16 mouse cellular contexts compared by ENCODE assay signal in the genomic region with DNA sequence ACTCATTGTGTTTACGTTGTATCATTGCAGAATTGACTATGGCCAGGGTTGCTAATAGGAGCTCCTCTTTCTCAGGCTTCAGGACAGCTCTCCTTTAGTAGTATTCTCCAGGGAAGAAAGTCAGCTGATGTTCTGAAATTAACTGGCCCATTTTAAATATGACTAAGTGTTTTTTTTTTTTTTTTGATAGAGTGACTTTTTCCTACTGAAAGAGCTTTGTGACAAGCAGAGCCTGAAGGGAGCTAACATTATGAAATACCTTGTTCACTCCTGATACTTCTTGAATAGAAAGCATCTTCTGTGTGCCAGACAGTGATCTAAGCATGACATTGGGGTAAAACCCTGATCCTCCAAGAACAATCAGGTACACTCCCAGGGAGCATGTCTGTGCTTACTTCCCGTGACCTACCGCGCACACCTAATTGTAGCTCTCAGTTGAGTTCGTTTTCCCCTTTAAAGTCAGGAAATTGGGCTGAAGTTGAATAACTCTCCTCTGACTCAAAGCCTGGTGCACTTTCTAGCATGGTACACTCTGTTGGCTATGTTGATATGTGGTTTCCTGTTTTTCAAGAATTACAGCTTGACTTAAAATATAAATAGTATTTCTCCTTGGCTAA. TPM values are rescaled to one million over a fixed set of nuclear protein-coding genes. Genes with fewer than 3 reads are reported as not detected.
DNase-seq lines count a peak whose midpoint lies in the region; TF ChIP-seq lines count a peak whose summit lies in the region.
"Had no signal": no experiment of that assay in that cellular context is flagged by ENCODE, and none has a peak within 500 bp of the region (broad histone marks: within the 10 kb centered on the region; RNA-seq: fewer than 3 reads in every experiment).

No protein-coding gene starts in this region.

- TF ChIP-seq CTCF in spleen, adult 2 months (IDR thresholded peaks at IDR 0.05; ENCODE audit: extremely low read depth, insufficient read depth, insufficient read length, insufficient replicate concordance), result no peak
- no peak for TF ChIP-seq CTCF in embryonic fibroblast, embryonic 13.5 days (IDR thresholded peaks at IDR 0.05; ENCODE audit: borderline replicate concordance, insufficient read depth, low read length)

- H3K4me3 ChIP-seq in spleen, adult 2 months (ENCODE audit: extremely low read depth, insufficient read depth, insufficient read length), result no peak overlapping the region
- no peak overlapping the region for H3K4me3 ChIP-seq in embryonic fibroblast, embryonic 13.5 days (ENCODE audit: insufficient read depth, low read length)
- H3K4me3 ChIP-seq: heart, embryonic 13.5 days; limb, embryonic 12.5 days; liver, embryonic 15.5 days; neural tube, embryonic 13.5 days had no signal

- peaks cover 18% of the 10 kb centered on the region for H3K4me1 ChIP-seq in spleen, adult 2 months (ENCODE audit: control insufficient read depth, insufficient read depth, insufficient read length)
- peaks cover 12% of the 10 kb centered on the region for H3K4me1 ChIP-seq in embryonic fibroblast, embryonic 13.5 days (ENCODE audit: control insufficient read depth, insufficient read depth, low read length)

- no peak for TF ChIP-seq POLR2A in spleen, adult 2 months (IDR thresholded peaks at IDR 0.05; ENCODE audit: low read depth, low read length)
- no peak for TF ChIP-seq POLR2A in embryonic fibroblast, embryonic 13.5 days (IDR thresholded peaks at IDR 0.05; ENCODE audit: low read depth, low read length)

- 0 out of 2 replicates have a peak overlapping the region, but pooled peaks have one; percentile 19 for H3K27ac ChIP-seq in spleen, adult 2 months (ENCODE audit: insufficient read depth, low read length)
- 0 out of 2 replicates have a peak overlapping the region, but pooled peaks have one; percentile 35 for H3K27ac ChIP-seq in embryonic fibroblast, embryonic 13.5 days (ENCODE audit: insufficient read depth, low read length)
- H3K27ac ChIP-seq: heart, embryonic 13.5 days; limb, embryonic 12.5 days; liver, embryonic 15.5 days; neural tube, embryonic 13.5 days had no signal

- H3K27me3 ChIP-seq in spleen, adult 2 months (ENCODE audit: control insufficient read depth, insufficient read depth, low read length), result no peaks in the 10 kb centered on the region

- 23% methylated on average over 5 of the region's 5 CpGs for WGBS in spleen, adult 2 months

- H3K36me3 ChIP-seq in spleen, adult 2 months (ENCODE audit: control insufficient read depth, insufficient read depth, low read length), result no peaks in the 10 kb centered on the region
- H3K36me3 ChIP-seq: heart, embryonic 13.5 days; limb, embryonic 12.5 days; liver, embryonic 15.5 days; neural tube, embryonic 13.5 days had no signal

- no peak for DNase-seq in spleen, adult 2 months (ENCODE audit: low read depth in 1 of 2, low spot score in 2 of 2)
- no peak for DNase-seq in spleen, adult 18-20 months
- DNase-seq in Muller cell, postnatal 12 days (ENCODE audit: inconsistent ontology term), result peak; percentile 36
- no peak for DNase-seq in cerebellum, adult 18-20 months
- no peak for DNase-seq in layer of hippocampus, postnatal 14 days (ENCODE audit: low spot score in 2 of 2)
- no peak for DNase-seq in frontal cortex, postnatal 36 days (ENCODE audit: low spot score in 2 of 2)
- DNase-seq: cerebellum, adult 9-10 months; kidney, postnatal 14 days had no signal

RNA-seq across cellular contexts. Expression of a gene that starts 5.8 kb away (rescaled TPM):
- 15.2 and 16.2 TPM in 2 replicates for polyA plus RNA-seq in spleen, adult 2 months (2012; rRNA removed)
- 50.1 and 56.7 TPM in 2 replicates for polyA plus RNA-seq in embryonic fibroblast, embryonic 13.5 days (2011; ENCODE audit: insufficient read length, low read depth, missing spikeins)
- 10 to 100 TPM; 13.1 to 14.0 TPM for total RNA-seq in layer of hippocampus, postnatal 14 days (2021)

RNA-seq across cellular contexts. Expression of a gene that starts 42.2 kb away (rescaled TPM):
- not detected in 2 replicates for polyA plus RNA-seq in spleen, adult 2 months (2012; rRNA removed)
- polyA plus RNA-seq in embryonic fibroblast, embryonic 13.5 days (2011; ENCODE audit: insufficient read length, low read depth, missing spikeins), result not detected in 2 replicates
- total RNA-seq in layer of hippocampus, postnatal 14 days (2021), result not detected
- total RNA-seq: hematopoietic stem cell, adult 5-6 weeks; layer of hippocampus, postnatal 10 days had no signal
- polyA plus RNA-seq: intestine, embryonic 16.5 days; liver, embryonic 15.5 days; neural tube, embryonic 13.5 days had no signal
